Mouse (Mus musculus) ES-E14 (cell line): ENCODE data around the gene Sh2b3.

Experiments
- CHD2 ChIP-seq: IDR thresholded peaks from 2 replicates; pipeline ENCODE4 v1.6.1; 2014; ENCODE audit warnings: mild to moderate bottlenecking, low read depth, low read length, inconsistent platforms
- HCFC1 ChIP-seq: IDR thresholded peaks from 2 replicates; pipeline ENCODE4 v1.6.1; 2012; ENCODE audit warnings: low read length, inconsistent platforms, borderline replicate concordance; ENCODE audit not compliant: insufficient read depth
- MAFK ChIP-seq: IDR thresholded peaks from 2 replicates; pipeline ENCODE4 v1.6.1; 2014; ENCODE audit warnings: mild to moderate bottlenecking, low read depth, low read length, inconsistent platforms; ENCODE audit not compliant: insufficient read depth
- ZC3H11A ChIP-seq: IDR thresholded peaks from 2 replicates; pipeline ENCODE4 v1.6.1; 2012; ENCODE audit warnings: low read depth, mild to moderate bottlenecking, inconsistent platforms, low read length, borderline replicate concordance
- ZNF384 ChIP-seq: IDR thresholded peaks from 2 replicates; pipeline ENCODE4 v1.6.1; 2012; ENCODE audit warnings: low read depth, low read length, inconsistent platforms

- TF ChIP-seq ZC3H11A = no peak
- no peak for TF ChIP-seq CHD2
- TF ChIP-seq ZNF384 = no peak
- no peak for TF ChIP-seq HCFC1
- TF ChIP-seq MAFK = no peak
Observed at GRCm38 (mm10) chr5:121879211-121879610, 41.8 kb upstream of the Sh2b3 start.
